Mouse (Mus musculus): ENCODE measurements around the gene Ccdc141.

The Ccdc141 gene

DNA sequence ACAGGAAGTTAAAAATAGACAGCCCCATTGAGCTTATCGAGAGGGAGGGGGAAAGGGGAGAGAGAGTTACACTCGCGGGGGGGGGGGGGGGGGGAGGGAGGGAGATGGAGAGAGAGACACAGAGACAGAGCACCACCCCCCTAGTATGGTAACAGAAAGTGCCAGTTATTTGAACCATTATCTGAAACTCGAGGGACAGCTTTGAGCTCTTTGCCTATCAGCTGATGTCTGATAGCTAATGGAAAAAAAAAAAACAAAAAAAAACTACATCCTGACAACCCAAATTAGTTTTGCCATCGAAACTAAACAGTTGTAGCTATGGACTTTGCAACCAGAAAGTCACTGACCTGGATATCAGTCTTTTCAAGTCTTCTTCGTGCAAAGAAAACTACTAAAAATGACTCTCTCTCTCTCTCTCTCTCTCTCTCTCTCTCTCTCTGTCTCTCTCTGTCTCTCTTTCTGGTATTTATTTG lies at the start of gene Ccdc141:
Gene Ccdc141, minus strand, starts transcription at position 4 of the 473 bp plus-strand sequence.
- DNase-seq (ENCODE audit: low read depth), result no peak

DNA sequence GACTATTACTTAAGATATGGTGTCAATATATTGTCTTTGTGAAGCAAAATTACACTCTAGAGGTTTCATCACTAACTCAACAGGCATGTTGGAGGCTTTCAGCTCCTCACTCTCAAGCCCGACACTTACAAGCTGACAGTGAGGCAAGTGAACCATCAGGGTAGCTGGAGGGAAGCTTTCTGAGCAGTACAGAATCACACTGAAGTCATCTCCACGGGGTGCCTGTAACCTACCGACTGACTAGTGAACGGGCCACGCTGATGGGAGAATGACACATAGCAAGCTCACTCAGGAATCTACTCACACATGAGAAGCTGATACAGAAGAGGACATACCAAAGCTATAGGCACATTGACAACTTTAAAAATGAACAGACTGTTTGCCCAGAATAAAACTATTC lies 42.4 kb upstream of the Ccdc141 start:
- no peak for DNase-seq (ENCODE audit: low read depth)

DNA sequence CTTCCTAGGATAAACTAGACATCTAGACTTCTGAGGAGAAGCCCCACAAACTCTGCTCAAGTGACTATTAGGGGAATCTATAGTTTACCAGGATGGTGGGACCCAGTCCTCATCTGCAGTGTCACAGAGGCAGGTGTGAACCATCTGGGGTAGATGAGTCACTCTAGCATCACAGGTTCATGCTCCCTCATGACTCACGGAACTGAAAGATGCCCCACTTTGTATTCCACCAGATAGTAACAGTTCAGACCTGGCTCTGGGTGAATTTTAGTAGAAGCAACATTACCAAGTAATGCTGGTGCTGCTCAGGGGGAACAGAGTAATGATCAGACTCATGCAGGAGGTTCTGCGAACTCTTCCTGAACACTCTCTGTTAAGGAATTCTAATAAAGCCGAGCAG lies 36.5 kb upstream of the Ccdc141 start:
- DNase-seq (ENCODE audit: low read depth), result no peak

DNA sequence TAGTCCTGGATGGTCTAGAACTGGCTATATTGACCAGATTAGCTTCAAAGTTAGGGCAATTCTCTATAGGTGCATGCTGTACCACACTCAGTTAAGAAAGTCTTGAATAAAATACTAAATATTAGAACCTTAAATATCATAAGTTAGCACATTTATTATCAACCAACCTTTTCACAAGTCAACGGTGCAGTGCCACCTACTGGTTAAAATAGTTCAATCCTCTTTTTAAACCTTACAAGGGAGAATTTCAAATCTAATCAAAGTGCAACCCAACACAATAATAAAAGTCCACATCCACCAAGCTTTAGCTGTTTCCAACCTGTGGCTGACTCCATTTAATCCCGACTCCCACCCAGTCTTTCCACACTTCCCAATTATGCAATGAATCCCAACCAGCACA lies 33.5 kb upstream of the Ccdc141 start:
- DNase-seq (ENCODE audit: low read depth), result peak; percentile 24

DNA sequence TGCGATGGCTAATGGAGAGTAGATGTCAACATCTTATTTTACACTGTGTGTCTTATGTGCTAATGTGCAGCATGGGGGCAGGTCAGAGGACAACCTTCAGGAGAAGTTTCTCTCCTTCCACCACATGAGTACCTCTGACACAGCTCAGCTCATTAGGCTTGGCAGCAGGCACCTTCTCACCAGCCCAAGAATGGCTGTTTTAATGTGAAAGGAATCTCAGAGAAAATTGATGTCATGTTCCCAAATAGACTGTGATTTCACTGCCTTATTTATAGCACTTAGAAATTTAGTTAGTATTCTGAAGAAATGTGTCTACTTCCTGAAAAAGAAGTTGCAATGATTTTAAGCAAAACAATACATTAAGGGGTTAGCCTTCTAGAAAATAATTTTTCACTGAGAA lies 31.5 kb upstream of the Ccdc141 start:
- DNase-seq (ENCODE audit: low read depth), result no peak

DNA sequence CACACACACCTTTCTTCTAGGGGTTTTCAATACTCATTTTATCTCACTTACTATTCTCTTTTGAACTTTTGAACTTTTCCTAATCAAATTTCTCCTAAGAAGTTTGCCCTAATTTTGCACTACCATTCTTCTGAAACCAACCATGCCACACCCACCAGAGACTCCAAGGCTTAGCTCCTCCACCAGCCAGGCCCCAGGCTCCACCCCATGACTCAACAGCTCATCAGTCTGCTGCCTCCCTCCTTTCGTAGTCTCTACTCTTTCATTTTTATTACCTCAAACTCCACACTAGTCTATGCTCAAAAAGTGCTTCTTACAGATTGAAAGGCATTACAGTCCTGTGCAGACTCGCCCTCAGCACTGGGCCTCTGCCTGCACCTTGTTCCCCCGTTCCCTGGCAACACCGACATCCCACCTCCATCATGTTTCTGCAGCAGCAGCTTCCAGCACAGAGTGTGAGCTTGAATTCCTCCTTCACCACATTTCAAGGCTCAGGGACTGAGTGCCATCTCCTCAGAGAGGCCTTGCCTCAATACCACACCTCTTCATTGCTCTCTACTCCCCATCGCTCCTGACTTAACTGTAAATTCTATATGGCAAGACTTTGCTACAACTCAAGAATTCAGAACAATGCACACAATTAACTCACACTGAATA lies 30.6 kb upstream of the Ccdc141 start:
- DNase-seq (ENCODE audit: low read depth), result no peak

DNA sequence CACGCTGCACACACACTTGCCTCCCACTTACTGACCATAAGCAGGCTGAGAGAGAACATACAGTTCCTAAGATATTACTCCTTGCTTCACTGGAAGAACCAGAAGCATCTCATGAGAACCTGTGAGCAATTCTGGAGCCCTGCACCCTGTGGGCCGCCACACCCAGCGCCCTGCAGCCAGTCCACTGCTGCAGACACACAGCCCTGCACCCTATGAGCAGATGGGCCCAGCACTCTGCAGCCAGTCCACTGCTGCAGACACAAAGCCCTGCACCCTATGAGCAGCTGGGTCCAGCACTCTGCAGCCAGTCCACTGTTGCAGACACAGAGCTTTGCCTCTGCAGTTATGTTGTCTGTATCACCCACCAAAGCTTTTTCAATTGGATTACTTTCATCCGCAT lies 29.9 kb upstream of the Ccdc141 start:
- no peak for DNase-seq (ENCODE audit: low read depth)

DNA sequence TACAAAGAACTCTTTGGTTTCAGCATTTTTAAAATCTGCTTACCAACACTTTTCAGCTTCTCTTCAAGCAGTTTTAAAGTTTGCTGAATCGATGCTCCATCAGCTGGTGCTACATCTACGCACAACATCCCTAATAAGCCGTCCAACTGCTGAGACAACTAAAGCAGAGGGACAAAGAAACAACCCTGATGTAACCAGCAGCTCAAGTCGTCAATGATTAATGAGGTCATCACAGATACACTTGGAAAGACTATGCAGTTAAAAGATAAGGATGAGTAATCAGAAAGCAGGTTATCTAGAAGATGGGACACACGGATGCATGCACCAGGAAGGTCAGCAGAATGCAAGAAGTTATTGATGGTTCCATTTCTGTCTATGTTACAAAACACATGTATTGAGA lies 27.8 kb upstream of the Ccdc141 start:
- DNase-seq (ENCODE audit: low read depth), result no peak

DNA sequence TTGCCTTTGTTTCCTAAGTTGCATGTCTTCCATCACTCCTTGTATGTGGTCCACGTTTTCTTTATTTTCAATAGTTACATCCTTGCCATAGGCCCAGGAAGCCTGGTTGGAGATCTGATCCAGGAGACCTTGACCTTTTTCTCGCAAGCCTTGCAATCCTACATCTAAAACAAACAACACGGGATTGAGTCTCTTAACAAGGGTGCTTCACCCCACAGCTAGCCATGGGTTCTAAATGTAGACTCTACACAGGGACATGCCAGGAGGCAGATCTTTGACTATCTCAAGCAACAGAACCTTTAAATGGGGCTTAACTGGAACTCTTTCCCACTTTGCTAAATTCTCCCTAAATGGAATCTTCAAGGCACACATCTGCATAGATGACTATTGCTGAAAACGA lies 26.4 kb upstream of the Ccdc141 start:
- DNase-seq (ENCODE audit: low read depth), result no peak

DNA sequence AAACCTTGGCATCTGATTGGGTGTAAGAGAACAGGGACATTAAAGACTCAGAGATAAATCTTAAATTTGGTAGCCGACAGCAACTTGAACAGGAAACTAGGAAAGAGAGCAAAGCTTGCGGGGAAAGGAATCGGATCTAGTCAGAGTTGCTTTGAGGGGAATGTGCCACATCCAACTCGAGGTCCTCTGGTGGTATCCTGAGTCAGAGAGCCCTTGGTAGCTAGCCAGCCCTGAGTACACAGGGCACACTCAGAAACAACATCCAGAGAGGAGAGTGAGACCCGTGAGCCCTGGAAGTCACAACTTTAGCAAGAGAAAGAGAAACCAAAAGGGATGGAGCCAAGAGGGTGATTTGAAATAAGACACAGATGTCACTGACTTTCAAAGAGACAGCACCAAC lies 24.6 kb upstream of the Ccdc141 start:
- no peak for DNase-seq (ENCODE audit: low read depth)

DNA sequence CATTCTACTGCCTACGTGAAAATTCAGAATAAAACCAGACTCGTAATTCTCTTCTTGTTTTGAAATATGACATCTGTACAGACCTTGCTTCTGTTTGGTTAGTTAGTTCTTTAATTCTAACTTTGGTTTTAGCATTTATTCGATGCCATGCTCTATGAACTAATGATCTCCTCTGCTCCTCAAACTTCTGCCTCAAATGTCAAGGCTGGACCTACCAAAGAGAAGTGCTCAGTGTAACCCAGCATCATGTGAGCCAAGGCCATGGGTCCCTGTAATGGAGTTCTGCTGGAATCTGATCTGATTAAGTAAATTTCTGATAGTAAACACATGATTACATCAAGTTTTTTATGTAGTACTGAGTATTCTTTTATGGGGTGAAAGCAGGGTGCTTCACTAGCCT lies 21.4 kb upstream of the Ccdc141 start:
- DNase-seq (ENCODE audit: low read depth), result no peak

DNA sequence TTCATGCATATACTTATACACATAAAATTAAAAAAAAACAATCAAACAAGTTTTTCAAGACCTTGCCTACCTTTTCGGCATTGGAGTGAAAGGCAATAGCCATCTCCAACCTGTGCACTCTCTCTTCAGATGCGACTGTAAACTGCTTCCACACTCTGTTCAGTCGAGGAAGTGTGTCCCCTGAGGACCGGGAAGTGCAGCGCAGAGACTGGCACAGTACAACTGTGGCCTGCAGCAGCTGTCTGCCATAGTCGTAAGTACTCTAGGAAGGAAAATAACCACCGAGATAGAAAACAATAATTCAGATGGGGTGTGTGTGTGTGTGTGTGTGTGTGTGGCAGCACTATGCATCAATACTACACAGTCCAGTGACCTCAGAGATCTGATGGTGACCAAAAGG lies 20.5 kb upstream of the Ccdc141 start:
- DNase-seq (ENCODE audit: low read depth), result no peak

DNA sequence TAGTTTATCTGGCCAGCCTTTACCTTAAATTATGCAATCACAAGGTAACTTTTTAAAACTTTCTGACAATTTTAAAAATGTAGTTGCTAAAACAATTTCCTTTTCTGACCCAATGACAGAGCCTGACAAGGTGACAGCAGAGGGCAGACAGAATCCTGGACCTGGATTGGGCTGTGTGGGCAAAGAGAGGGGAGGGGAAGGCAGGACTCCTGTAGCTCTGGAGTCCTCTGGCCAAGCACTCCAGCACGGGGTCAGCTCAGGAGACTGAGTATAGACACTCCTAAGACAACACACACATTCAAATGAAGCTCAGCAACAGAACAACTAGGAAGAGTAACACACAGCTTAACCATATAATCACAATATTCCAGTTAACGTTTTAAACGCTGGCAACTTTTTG lies 19.9 kb upstream of the Ccdc141 start:
- no peak for DNase-seq (ENCODE audit: low read depth)

DNA sequence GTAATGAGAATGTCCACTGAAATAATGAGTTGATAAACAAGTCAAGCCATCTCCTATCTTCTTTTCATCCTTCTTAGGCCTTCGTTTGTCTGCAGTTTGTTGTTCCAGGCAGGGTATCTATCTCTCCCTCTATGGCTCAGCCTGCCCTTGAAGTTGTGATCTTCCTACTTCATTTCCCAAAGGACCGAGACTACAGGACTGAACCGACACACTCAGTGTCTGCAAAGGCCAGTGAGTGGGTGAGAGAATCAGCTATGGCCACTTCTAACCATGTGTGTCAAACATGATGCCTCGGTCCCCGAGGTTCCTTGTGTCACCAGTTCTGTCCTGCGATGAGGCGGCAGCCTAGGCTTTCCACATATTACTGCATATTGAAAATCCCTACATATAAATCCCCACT lies 19.2 kb upstream of the Ccdc141 start:
- DNase-seq (ENCODE audit: low read depth), result no peak

DNA sequence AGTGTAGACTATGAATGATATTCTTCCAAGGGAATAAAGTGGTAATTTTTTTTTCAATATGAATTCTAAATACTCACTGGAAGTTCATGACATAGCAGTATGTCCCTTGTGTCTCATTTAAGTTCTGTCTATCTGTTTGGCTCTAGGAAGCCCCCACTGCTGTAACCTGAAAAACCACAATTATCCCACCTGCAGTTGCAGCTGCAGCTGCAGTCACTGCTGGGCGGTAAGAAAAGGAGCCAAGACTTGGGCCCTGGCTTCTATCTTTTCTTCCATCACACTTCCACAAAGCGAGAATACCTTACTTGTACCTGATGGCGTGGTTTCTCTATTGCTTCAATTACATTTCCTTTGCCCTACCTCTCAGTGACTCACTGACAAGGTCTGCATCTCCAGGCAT lies 17.1 kb upstream of the Ccdc141 start:
- DNase-seq (ENCODE audit: low read depth), result no peak

DNA sequence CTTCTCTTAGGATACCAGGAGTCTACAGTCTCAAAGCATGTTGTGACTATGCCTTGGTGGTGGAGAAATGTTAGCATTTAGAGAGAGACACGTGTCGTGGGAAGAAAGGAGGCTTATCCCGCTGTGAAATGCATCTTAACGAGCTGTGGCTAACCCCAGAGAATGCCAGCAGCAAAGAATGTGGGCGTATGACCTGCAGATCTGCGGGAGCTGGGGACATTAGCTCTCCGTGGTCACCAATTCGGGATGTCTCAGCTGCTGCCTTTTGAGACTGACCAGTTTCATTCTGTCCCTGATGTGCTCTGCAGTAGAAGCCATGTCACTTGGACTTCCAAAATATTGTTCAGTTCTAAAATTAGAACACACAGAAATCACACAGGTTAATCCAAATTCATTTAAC lies 16.5 kb upstream of the Ccdc141 start:
- no peak for DNase-seq (ENCODE audit: low read depth)

DNA sequence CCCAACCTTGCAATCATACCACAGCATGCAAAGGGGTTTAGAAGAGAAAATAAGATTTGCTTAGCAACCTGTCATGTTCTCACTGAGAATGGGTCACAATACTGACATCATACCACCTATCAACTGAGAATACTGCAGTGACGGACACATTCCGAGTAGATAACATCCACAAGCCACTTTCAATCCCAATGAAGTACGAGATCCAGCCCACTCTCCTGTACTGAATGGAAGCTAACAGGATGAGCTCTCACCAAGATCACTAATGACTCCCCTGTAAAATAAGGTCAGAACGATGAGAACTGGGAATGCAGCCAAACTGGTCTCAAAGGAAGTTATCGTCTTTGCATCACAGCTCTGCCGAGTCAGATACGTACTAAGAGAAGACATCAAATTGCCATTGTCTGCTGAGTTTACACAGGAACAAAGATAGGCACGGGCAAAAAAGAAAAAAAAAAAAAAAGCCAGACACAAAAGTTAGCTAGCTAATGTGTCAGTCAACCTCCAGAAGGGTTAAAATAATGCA lies 13.7 kb upstream of the Ccdc141 start:
- DNase-seq (ENCODE audit: low read depth), result no peak

DNA sequence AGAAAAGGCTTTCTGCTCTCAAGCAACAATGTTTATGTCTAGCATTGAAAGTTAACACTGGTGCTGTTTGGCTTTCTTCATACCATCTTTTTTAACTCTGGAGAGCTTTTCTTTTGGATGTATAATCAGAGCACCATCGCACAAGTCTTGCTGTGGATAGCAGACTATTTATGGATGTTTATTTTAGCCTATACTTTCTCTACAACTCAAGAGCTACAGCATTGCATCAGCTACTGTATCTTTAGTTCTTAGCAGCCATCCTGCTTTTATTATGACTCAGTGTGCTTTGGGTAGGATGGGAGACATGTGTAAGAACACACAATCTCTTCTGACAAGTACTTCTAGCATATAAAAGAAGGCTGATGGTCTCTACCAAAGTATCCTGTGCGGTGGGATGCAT lies 13.2 kb upstream of the Ccdc141 start:
- DNase-seq (ENCODE audit: low read depth), result no peak

DNA sequence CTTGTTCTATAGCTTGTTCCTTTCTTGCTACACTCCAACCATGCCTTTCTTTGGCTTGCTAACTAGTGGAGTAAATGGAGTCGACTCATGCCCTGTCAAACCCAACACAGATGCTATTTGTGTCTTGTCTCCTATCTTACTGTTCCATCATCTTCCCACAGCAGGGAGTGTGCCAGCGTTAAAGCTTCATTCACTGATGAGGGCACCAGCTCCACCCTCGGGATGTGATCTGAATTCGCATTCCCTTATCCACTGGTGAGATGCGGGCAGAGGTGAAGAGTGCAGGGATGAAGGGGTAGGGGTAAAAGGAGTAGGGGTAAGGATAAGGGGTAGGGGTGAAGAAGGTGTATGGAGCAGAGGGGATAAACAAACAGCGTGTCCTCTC lies 12.6 kb upstream of the Ccdc141 start:
- DNase-seq (ENCODE audit: low read depth), result no peak

DNA sequence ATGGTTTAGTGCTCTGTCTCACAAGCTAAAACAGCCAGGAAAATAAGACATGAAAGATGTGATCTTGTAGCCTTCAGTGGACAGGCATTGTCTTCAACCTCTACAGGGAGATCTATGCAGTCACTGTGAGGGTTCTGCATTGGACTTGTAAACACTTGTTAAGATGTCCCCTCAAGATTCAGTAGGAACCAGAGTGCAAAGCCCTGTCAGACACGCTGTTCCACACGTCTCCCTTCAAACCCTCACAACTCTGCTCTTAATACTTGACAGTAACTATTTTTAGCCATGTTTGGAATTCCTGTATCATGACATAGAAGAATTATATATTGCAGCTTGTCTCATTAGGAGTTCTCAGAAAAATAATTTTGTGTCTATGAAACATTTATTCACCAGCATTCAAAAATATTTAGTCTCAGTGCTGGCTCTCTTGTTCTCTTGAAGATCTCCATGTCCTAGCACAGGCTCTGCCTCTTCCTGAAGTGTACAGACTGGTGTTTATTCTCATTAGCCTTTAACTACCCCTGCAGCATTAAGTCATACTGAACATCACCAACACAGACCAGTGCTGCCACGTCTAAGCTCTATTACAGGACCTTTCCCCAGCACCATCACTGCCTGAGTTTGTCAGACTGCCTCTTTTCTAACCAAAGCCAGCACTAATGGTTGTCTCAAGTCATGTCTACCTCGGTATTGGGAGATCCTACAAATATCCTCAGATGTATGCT lies 12.0 kb upstream of the Ccdc141 start:
- DNase-seq (ENCODE audit: low read depth), result no peak

DNA sequence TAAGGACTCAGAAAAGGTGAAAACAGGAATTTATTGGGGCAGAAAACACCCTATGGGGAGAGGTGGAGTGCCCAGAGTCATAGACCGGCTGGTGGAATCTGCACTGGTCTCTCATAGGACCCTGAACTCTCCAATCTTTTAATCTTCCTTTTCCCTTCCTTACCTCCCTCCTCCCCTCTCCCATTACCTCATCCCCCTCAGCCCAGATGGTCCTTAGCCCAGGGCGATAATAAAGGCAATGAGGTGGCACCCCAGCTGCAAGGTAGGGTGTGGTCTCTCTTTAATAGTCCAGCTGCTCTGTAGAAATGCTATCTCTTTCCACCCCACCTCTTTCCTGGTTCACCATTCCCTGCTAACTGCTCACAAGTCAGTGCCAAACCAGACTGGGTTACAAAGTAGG lies 7.0 kb upstream of the Ccdc141 start:
- DNase-seq (ENCODE audit: low read depth), result no peak

DNA sequence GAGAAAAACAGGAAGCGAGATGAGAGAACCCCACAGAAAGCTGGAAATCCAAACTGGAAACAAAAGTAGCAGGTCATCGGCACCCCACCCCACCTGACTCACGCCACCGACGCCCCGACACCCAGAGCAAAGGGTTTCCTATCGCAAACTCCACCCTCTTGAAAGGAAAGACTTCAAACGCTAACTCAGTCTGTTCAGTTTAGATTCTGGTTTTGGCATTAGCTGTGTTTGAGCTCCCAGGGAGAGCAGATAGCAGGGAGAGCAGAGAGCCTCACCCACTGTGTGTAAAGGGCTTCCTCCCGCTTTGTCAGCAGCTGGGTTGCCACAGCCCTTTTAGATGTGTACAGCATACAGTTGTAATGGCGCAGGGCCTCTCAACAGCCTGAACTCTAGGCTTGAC lies 6.0 kb upstream of the Ccdc141 start:
- DNase-seq (ENCODE audit: low read depth), result no peak

DNA sequence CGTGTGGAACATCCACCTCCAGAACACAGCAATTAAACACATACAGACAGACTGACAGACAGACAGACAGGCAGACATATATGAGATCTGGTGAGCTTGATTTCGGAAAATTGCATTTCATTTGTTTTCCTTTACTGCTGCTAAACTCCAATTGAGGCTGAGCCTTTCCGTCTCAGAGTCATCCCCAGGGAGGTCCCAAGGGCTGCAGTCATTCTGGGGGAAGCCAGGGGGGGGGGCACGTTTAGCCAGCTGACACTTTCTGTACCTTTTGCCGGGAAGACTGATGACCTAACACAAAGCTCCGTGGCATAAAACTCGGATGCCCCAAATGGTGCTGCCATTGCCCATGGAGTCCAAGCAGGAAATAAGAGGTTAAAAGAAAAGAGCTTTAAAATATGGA lies 5.0 kb upstream of the Ccdc141 start:
- DNase-seq (ENCODE audit: low read depth), result no peak

DNA sequence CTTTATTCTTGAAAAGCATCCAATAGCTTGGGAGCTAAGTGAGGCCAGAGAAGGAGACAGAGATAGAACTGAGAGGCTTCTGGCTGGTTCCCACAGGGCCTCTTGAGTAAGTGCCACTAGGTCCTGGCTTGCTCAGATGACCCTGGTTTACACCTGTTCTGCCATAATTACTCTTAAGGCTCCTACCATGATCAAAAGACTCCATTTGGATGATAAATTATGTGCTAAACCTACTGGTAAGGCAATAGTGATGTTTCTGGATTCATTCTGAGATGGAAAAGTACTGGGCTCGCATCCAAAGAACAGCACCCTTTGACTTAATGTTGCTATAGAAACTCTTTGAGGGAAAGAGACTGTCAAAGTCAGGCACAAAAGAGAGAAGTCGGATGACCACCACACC lies 3.9 kb upstream of the Ccdc141 start:
- no peak for DNase-seq (ENCODE audit: low read depth)
